In genomic region chr2:83644276-83645252, GRCm38 (mm10) we compare ENCODE assay signal across 7 mouse cellular contexts. TPM values are rescaled to one million over a fixed set of nuclear protein-coding genes. Genes with fewer than 3 reads are reported as not detected.
DNase-seq lines count a peak whose midpoint lies in the region; ATAC-seq lines count a peak whose summit lies in the region.

Zc3h15 (plus strand) TSS chr2:83644435.

- peak within 1 kb of the TSS; percentile 57 for H3K4me2 ChIP-seq in embryonic facial prominence, embryonic 11.5 days (ENCODE audit: low read depth, low read length)
- H3K4me2 ChIP-seq in midbrain, embryonic 13.5 days (replicated peaks) = peak within 1 kb of the TSS; percentile 80

- no peaks in the 10 kb centered on the region for H3K27me3 ChIP-seq in embryonic facial prominence, embryonic 11.5 days (ENCODE audit: control insufficient read depth, insufficient read depth, low read length)
- no peaks in the 10 kb centered on the region for H3K27me3 ChIP-seq in limb, embryonic 10.5 days (ENCODE audit: low read depth, poor library complexity, severe bottlenecking)
- no peaks in the 10 kb centered on the region for H3K27me3 ChIP-seq in midbrain, embryonic 13.5 days

- peak within 1 kb of the TSS; percentile 94 for H3K9ac ChIP-seq in embryonic facial prominence, embryonic 11.5 days (replicated peaks; ENCODE audit: low read length)
- peak within 1 kb of the TSS; percentile 98 for H3K9ac ChIP-seq in midbrain, embryonic 13.5 days (replicated peaks)

- H3K4me1 ChIP-seq in embryonic facial prominence, embryonic 11.5 days (ENCODE audit: control insufficient read depth, insufficient read depth, low read length) = no peaks in the 10 kb centered on the region
- H3K4me1 ChIP-seq in limb, embryonic 10.5 days = peaks cover 23% of the 10 kb centered on the region
- peaks cover 35% of the 10 kb centered on the region for H3K4me1 ChIP-seq in midbrain, embryonic 13.5 days (replicated peaks)

- H3K9me3 ChIP-seq in embryonic facial prominence, embryonic 11.5 days (replicated peaks; ENCODE audit: control insufficient read depth, low read length) = no peaks in the 10 kb centered on the region
- no peaks in the 10 kb centered on the region for H3K9me3 ChIP-seq in limb, embryonic 10.5 days (replicated peaks)
- no peaks in the 10 kb centered on the region for H3K9me3 ChIP-seq in midbrain, embryonic 13.5 days

- peak; percentile 97 for DNase-seq in adrenal gland, postnatal 14 days
- DNase-seq in embryonic facial prominence, embryonic 11.5 days (ENCODE audit: low spot score) = peak; percentile 96
- peak; percentile 92 for DNase-seq in kidney, adult 11 months
- peak; percentile 96 for DNase-seq in limb, embryonic 10.5 days (ENCODE audit: low spot score)
- DNase-seq in spleen, adult 12 weeks (ENCODE audit: low spot score) = peak; percentile 88

- under 1% methylated on average over 83 of the region's 100 CpGs for WGBS in embryonic facial prominence, embryonic 11.5 days
- WGBS in limb, embryonic 10.5 days = under 1% methylated on average over 100 of the region's 100 CpGs
- WGBS in midbrain, embryonic 13.5 days = under 1% methylated on average over 89 of the region's 100 CpGs

- peak within 1 kb of the TSS; percentile 31; the same call in 1 of the 2 replicates for H3K27ac ChIP-seq in embryonic facial prominence, embryonic 11.5 days (replicated peaks; ENCODE audit: low read depth, low read length)
- H3K27ac ChIP-seq in limb, embryonic 10.5 days = peak within 1 kb of the TSS; percentile 97
- H3K27ac ChIP-seq in midbrain, embryonic 13.5 days = peak within 1 kb of the TSS; percentile 92

- H3K4me3 ChIP-seq in embryonic facial prominence, embryonic 11.5 days (ENCODE audit: low read depth, low read length) = peak within 1 kb of the TSS; percentile 80
- peak within 1 kb of the TSS; percentile 100 for H3K4me3 ChIP-seq in limb, embryonic 10.5 days
- peak within 1 kb of the TSS; percentile 96 for H3K4me3 ChIP-seq in midbrain, embryonic 13.5 days (replicated peaks)

- H3K36me3 ChIP-seq in embryonic facial prominence, embryonic 11.5 days (replicated peaks; ENCODE audit: control insufficient read depth, insufficient read depth, low read depth, low read length) = no peaks in the 10 kb centered on the region
- no peaks in the 10 kb centered on the region for H3K36me3 ChIP-seq in limb, embryonic 10.5 days
- no peaks in the 10 kb centered on the region for H3K36me3 ChIP-seq in midbrain, embryonic 13.5 days

- peak; percentile 99 for ATAC-seq in embryonic facial prominence, embryonic 11.5 days (replicated peaks; ENCODE audit: insufficient number of reproducible peaks, low FRiP score, low TSS enrichment, low read depth)
- peak; percentile 97 for ATAC-seq in granulocyte monocyte progenitor cell, adult 5-6 weeks (replicated peaks; ENCODE audit: poor library complexity, severe bottlenecking)
- peak; percentile 100 for ATAC-seq in midbrain, embryonic 13.5 days

RNA-seq across cellular contexts. Expression of gene Zc3h15, which starts in this region (rescaled TPM):
- 94.0 and 102 TPM in 2 replicates for total RNA-seq in adrenal gland, postnatal 14 days (2021)
- polyA plus RNA-seq in embryonic facial prominence, embryonic 11.5 days (2014; fragmentation: Nextera tagmentation; extraction: Ambion mirVana) = 169 and 205 TPM in 2 replicates
- total RNA-seq in granulocyte monocyte progenitor cell, adult 5-6 weeks (2014; fragmentation: Nextera tagmentation) = 95.7 and 144 TPM in 2 replicates
- total RNA-seq in granulocyte monocyte progenitor cell, adult 5-6 weeks (2017) = 109 and 144 TPM in 2 replicates
- 115 and 134 TPM in 2 replicates for polyA plus RNA-seq in limb, embryonic 10.5 days (2016; fragmentation: Nextera tagmentation; extraction: Ambion mirVana)
- 191 and 224 TPM in 2 replicates for polyA plus RNA-seq in midbrain, embryonic 13.5 days (2015; fragmentation: Nextera tagmentation; extraction: Ambion mirVana)

Comparison
In these comparisons a context has a peak if more than half of its experiments do, and no peak if none do; other contexts are left out.
1. Peak in every context shown above with its lines: DNase-seq, ATAC-seq, H3K4me3 ChIP-seq and H3K27ac ChIP-seq.
2. H3K27ac ChIP-seq: peak in every context shown above with its lines; median percentile 97 in limb, embryonic 10.5 days; 92 in midbrain, embryonic 13.5 days; 31 in embryonic facial prominence, embryonic 11.5 days.